Mouse (Mus musculus): ENCODE data around the gene Ccn2. TPM values are rescaled to one million over a fixed set of nuclear protein-coding genes. Genes with fewer than 3 reads are reported as not detected.

Ccn2 gene
- polyA plus RNA-seq, 1 experiment = 7.2 TPM

GRCm38 (mm10) chr10:24630469-24631081 is 35.3 kb downstream of the Ccn2 start:
- H3K36me3 ChIP-seq (ENCODE audit: control insufficient read depth, insufficient read depth) = no peaks in the 10 kb centered on the region
- H3K4me2 ChIP-seq (ENCODE audit: low read depth) = peak overlapping the region; percentile 46
- no peaks in the 10 kb centered on the region for H3K79me2 ChIP-seq (ENCODE audit: control insufficient read depth, insufficient read depth)
- H3K27me3 ChIP-seq (ENCODE audit: control insufficient read depth, insufficient read depth, insufficient read length) = no peaks in the 10 kb centered on the region
- no peak overlapping the region for H3K4me3 ChIP-seq
- no peak overlapping the region for H3ac ChIP-seq (ENCODE audit: control insufficient read depth, insufficient read length)
- TF ChIP-seq USF1 (IDR thresholded peaks at IDR 0.05; ENCODE audit: low read depth) = no peak
- no peak for TF ChIP-seq CEBPB (IDR thresholded peaks at IDR 0.05; ENCODE audit: insufficient read depth, poor library complexity, severe bottlenecking)
- no peak for TF ChIP-seq E2F4 (IDR thresholded peaks at IDR 0.05; ENCODE audit: insufficient read depth)
- no peak for TF ChIP-seq SRF (IDR thresholded peaks at IDR 0.05; ENCODE audit: control insufficient read depth, insufficient read length, low read depth)
- TF ChIP-seq POLR2AphosphoS2 (IDR thresholded peaks at IDR 0.05; ENCODE audit: insufficient read length, low read depth) = no peak
- TF ChIP-seq MAX (IDR thresholded peaks at IDR 0.05; ENCODE audit: low read depth) = no peak
- TF ChIP-seq TCF3 (IDR thresholded peaks at IDR 0.05; ENCODE audit: insufficient read length, low read depth) = no peak
- TF ChIP-seq MYOD1 (IDR thresholded peaks at IDR 0.05; ENCODE audit: control insufficient read depth in 1 of 3, insufficient read length in 2 of 3, low read depth in 2 of 3) = no peak

- TF ChIP-seq TCF3 (IDR thresholded peaks at IDR 0.05; ENCODE audit: insufficient read length, low read depth) (no peak), REST (IDR thresholded peaks at IDR 0.05; ENCODE audit: insufficient read depth, insufficient read length) (no peak), MAX (IDR thresholded peaks at IDR 0.05; ENCODE audit: low read depth) (no peak), USF1 (IDR thresholded peaks at IDR 0.05; ENCODE audit: low read depth) (no peak), MYOD1 (IDR thresholded peaks at IDR 0.05; ENCODE audit: control insufficient read depth in 1 of 3, insufficient read length in 2 of 3, low read depth in 2 of 3) (no peak), POLR2AphosphoS2 (IDR thresholded peaks at IDR 0.05; ENCODE audit: insufficient read length, low read depth) (no peak), SRF (IDR thresholded peaks at IDR 0.05; ENCODE audit: control insufficient read depth, insufficient read length, low read depth) (no peak), POLR2A (IDR thresholded peaks at IDR 0.05; ENCODE audit: insufficient read length, low read depth) (no peak), CEBPB (IDR thresholded peaks at IDR 0.05; ENCODE audit: insufficient read depth, poor library complexity, severe bottlenecking) (no peak), MYOG (IDR thresholded peaks at IDR 0.05; ENCODE audit: control insufficient read depth in 1 of 3, insufficient read depth in 1 of 3, insufficient read length in 2 of 3, low read depth in 2 of 3) (no peak), TCF12 (IDR thresholded peaks at IDR 0.05; ENCODE audit: insufficient read depth, poor library complexity, severe bottlenecking) (no peak), E2F4 (IDR thresholded peaks at IDR 0.05; ENCODE audit: insufficient read depth) (no peak)
- no peaks in the 10 kb centered on the region for H3K79me2 ChIP-seq (ENCODE audit: control insufficient read depth, insufficient read depth)
- no peaks in the 10 kb centered on the region for H3K36me3 ChIP-seq (ENCODE audit: control insufficient read depth, insufficient read depth)
- no peak overlapping the region for H3K4me3 ChIP-seq
- no peak overlapping the region for H3K4me2 ChIP-seq (ENCODE audit: low read depth)
- no peak overlapping the region for H3ac ChIP-seq (ENCODE audit: control insufficient read depth, insufficient read length)
- no peaks in the 10 kb centered on the region for H3K27me3 ChIP-seq (ENCODE audit: control insufficient read depth, insufficient read depth, insufficient read length)
Measured at GRCm38 (mm10) chr10:24631122-24631521, 35.9 kb downstream of the Ccn2 start.

- no peaks in the 10 kb centered on the region for H3K27me3 ChIP-seq (ENCODE audit: control insufficient read depth, insufficient read depth, insufficient read length)
- no peak overlapping the region for H3ac ChIP-seq (ENCODE audit: control insufficient read depth, insufficient read length)
- no peak overlapping the region for H3K4me3 ChIP-seq
- TF ChIP-seq POLR2A (IDR thresholded peaks at IDR 0.05; ENCODE audit: insufficient read length, low read depth) (no peak), USF1 (IDR thresholded peaks at IDR 0.05; ENCODE audit: low read depth) (peak; percentile 36), POLR2AphosphoS2 (IDR thresholded peaks at IDR 0.05; ENCODE audit: insufficient read length, low read depth) (no peak), CEBPB (IDR thresholded peaks at IDR 0.05; ENCODE audit: insufficient read depth, poor library complexity, severe bottlenecking) (no peak), TCF3 (IDR thresholded peaks at IDR 0.05; ENCODE audit: insufficient read length, low read depth) (peak; percentile 12), E2F4 (IDR thresholded peaks at IDR 0.05; ENCODE audit: insufficient read depth) (no peak), TCF12 (IDR thresholded peaks at IDR 0.05; ENCODE audit: insufficient read depth, poor library complexity, severe bottlenecking) (peak; percentile 28), MYOD1 (IDR thresholded peaks at IDR 0.05; ENCODE audit: control insufficient read depth in 1 of 3, insufficient read length in 2 of 3, low read depth in 2 of 3) (peak in 2 of 3 experiments; percentile 55 to 60), MYOG (IDR thresholded peaks at IDR 0.05; ENCODE audit: control insufficient read depth in 1 of 3, insufficient read depth in 1 of 3, insufficient read length in 2 of 3, low read depth in 2 of 3) (peak in 2 of 3 experiments; percentile 57 to 77), SRF (IDR thresholded peaks at IDR 0.05; ENCODE audit: control insufficient read depth, insufficient read length, low read depth) (no peak), MAX (IDR thresholded peaks at IDR 0.05; ENCODE audit: low read depth) (no peak), REST (IDR thresholded peaks at IDR 0.05; ENCODE audit: insufficient read depth, insufficient read length) (no peak)
- H3K36me3 ChIP-seq (ENCODE audit: control insufficient read depth, insufficient read depth) = no peaks in the 10 kb centered on the region
- no peaks in the 10 kb centered on the region for H3K79me2 ChIP-seq (ENCODE audit: control insufficient read depth, insufficient read depth)
- H3K4me2 ChIP-seq (ENCODE audit: low read depth) = no peak overlapping the region
Measured at GRCm38 (mm10) chr10:24634288-24634687, 39.0 kb downstream of the Ccn2 start.

- H3ac ChIP-seq (ENCODE audit: control insufficient read depth, insufficient read length) = no peak overlapping the region
- TF ChIP-seq TCF3 (IDR thresholded peaks at IDR 0.05; ENCODE audit: insufficient read length, low read depth) = no peak
- TF ChIP-seq MYOD1 (IDR thresholded peaks at IDR 0.05; ENCODE audit: control insufficient read depth in 1 of 3, insufficient read length in 2 of 3, low read depth in 2 of 3) = no peak
- no peak overlapping the region for H3K4me3 ChIP-seq
- no peaks in the 10 kb centered on the region for H3K79me2 ChIP-seq (ENCODE audit: control insufficient read depth, insufficient read depth)
- no peaks in the 10 kb centered on the region for H3K36me3 ChIP-seq (ENCODE audit: control insufficient read depth, insufficient read depth)
- H3K27me3 ChIP-seq (ENCODE audit: control insufficient read depth, insufficient read depth, insufficient read length) = no peaks in the 10 kb centered on the region
- no peak overlapping the region for H3K4me2 ChIP-seq (ENCODE audit: low read depth)
Measured at GRCm38 (mm10) chr10:24635331-24635815, 40.1 kb downstream of the Ccn2 start.

- H3ac ChIP-seq (ENCODE audit: control insufficient read depth, insufficient read length) = no peak overlapping the region
- no peak for TF ChIP-seq MAX (IDR thresholded peaks at IDR 0.05; ENCODE audit: low read depth)
- TF ChIP-seq POLR2A (IDR thresholded peaks at IDR 0.05; ENCODE audit: insufficient read length, low read depth) = no peak
- no peak for TF ChIP-seq REST (IDR thresholded peaks at IDR 0.05; ENCODE audit: insufficient read depth, insufficient read length)
- no peak for TF ChIP-seq TCF12 (IDR thresholded peaks at IDR 0.05; ENCODE audit: insufficient read depth, poor library complexity, severe bottlenecking)
- TF ChIP-seq SRF (IDR thresholded peaks at IDR 0.05; ENCODE audit: control insufficient read depth, insufficient read length, low read depth) = no peak
- TF ChIP-seq USF1 (IDR thresholded peaks at IDR 0.05; ENCODE audit: low read depth) = no peak
- no peak for TF ChIP-seq MYOG (IDR thresholded peaks at IDR 0.05; ENCODE audit: control insufficient read depth in 1 of 3, insufficient read depth in 1 of 3, insufficient read length in 2 of 3, low read depth in 2 of 3)
- no peak for TF ChIP-seq TCF3 (IDR thresholded peaks at IDR 0.05; ENCODE audit: insufficient read length, low read depth)
- no peak for TF ChIP-seq CEBPB (IDR thresholded peaks at IDR 0.05; ENCODE audit: insufficient read depth, poor library complexity, severe bottlenecking)
- TF ChIP-seq MYOD1 (IDR thresholded peaks at IDR 0.05; ENCODE audit: control insufficient read depth in 1 of 3, insufficient read length in 2 of 3, low read depth in 2 of 3) = no peak
- TF ChIP-seq E2F4 (IDR thresholded peaks at IDR 0.05; ENCODE audit: insufficient read depth) = no peak
- no peak for TF ChIP-seq POLR2AphosphoS2 (IDR thresholded peaks at IDR 0.05; ENCODE audit: insufficient read length, low read depth)
- no peak overlapping the region for H3K4me3 ChIP-seq
- no peak overlapping the region for H3K4me2 ChIP-seq (ENCODE audit: low read depth)
- no peaks in the 10 kb centered on the region for H3K79me2 ChIP-seq (ENCODE audit: control insufficient read depth, insufficient read depth)
- no peaks in the 10 kb centered on the region for H3K27me3 ChIP-seq (ENCODE audit: control insufficient read depth, insufficient read depth, insufficient read length)
- H3K36me3 ChIP-seq (ENCODE audit: control insufficient read depth, insufficient read depth) = no peaks in the 10 kb centered on the region
Measured at GRCm38 (mm10) chr10:24635884-24636283, 40.6 kb downstream of the Ccn2 start.

All from myocyte (in vitro differentiated cells).